Mouse (Mus musculus) myocyte (in vitro differentiated cells): ENCODE measurements around the gene Tor3a.

Source experiments
- CEBPB ChIP-seq: IDR thresholded peaks from 2 replicates; pipeline ENCODE4 v1.6.1; 2011; ENCODE audit warnings: mild to moderate bottlenecking, moderate library complexity; ENCODE audit not compliant: poor library complexity, insufficient read depth, severe bottlenecking
- E2F4 ChIP-seq: IDR thresholded peaks from one replicate; pipeline ENCODE4 v1.6.1; 2011; ENCODE audit warnings: mild to moderate bottlenecking, control low read depth, moderate library complexity; ENCODE audit not compliant: insufficient read depth
- MAX ChIP-seq: IDR thresholded peaks from one replicate; pipeline ENCODE4 v1.6.1; 2011; ENCODE audit warnings: low read depth, mild to moderate bottlenecking, control low read depth
- MYOD1 ChIP-seq, 3 experiments: IDR thresholded peaks; one replicate each; pipeline ENCODE4 v1.6.1; 2011; ENCODE audit warnings: control low read depth in 2 of 3, low read depth in 2 of 3, mild to moderate bottlenecking in 2 of 3, moderate library complexity in 1 of 3; ENCODE audit not compliant: insufficient read length in 2 of 3, control insufficient read depth in 1 of 3
- POLR2A ChIP-seq: IDR thresholded peaks from one replicate; pipeline ENCODE4 v1.6.1; 2011; ENCODE audit warnings: low read depth, mild to moderate bottlenecking, control low read depth, moderate library complexity; ENCODE audit not compliant: insufficient read length
- POLR2AphosphoS2 ChIP-seq: IDR thresholded peaks from one replicate; pipeline ENCODE4 v1.6.1; 2011; ENCODE audit warnings: low read depth, control low read depth; ENCODE audit not compliant: insufficient read length
- SRF ChIP-seq: IDR thresholded peaks from one replicate; pipeline ENCODE4 v1.6.1; 2011; ENCODE audit warnings: low read depth; ENCODE audit not compliant: control insufficient read depth, insufficient read length
- TCF12 ChIP-seq: IDR thresholded peaks from one replicate; pipeline ENCODE4 v1.6.1; 2011; ENCODE audit warnings: mild to moderate bottlenecking, control low read depth; ENCODE audit not compliant: poor library complexity, insufficient read depth, severe bottlenecking
- TCF3 ChIP-seq: IDR thresholded peaks from one replicate; pipeline ENCODE4 v1.6.1; 2011; ENCODE audit warnings: low read depth, control low read depth; ENCODE audit not compliant: insufficient read length
- USF1 ChIP-seq: IDR thresholded peaks from one replicate; pipeline ENCODE4 v1.6.1; 2011; ENCODE audit warnings: low read depth, mild to moderate bottlenecking, control low read depth, moderate library complexity

DNA sequence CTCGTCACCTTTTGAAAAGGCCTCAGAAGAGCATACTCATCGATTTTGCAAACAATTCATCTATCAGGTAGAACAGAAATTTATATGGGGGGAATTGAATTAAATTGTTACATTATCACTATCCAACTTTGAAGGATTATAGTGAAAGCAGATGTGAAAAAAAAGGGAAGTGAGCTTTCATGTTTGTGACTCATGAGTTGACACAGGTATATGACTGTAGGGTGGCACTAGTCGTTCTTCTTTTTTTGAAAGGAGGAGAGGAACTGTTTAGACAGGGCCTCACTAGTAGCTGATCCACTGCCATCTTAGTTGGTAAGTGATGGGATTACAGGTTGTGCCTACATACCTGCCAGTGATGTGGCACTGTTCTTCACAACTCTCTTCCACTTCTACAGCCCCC is 34.5 kb upstream of the Tor3a start:
- TF ChIP-seq MAX (no peak), POLR2AphosphoS2 (no peak), POLR2A (no peak), SRF (no peak), USF1 (no peak), CEBPB (no peak), TCF12 (no peak), E2F4 (no peak), MYOD1 (IDR thresholded peaks at IDR 0.05; ENCODE audit: control insufficient read depth in 1 of 3, insufficient read length in 2 of 3, low read depth in 2 of 3) (no peak), TCF3 (no peak)
